Mouse (Mus musculus) urinary bladder, adult 2 months (tissue): Measurements from ENCODE around the gene Apobec1. TPM values are rescaled to one million over a fixed set of nuclear protein-coding genes. Genes with fewer than 3 reads are reported as not detected.
A peak's percentile ranks its signal among the peaks of the same experiment; 100 is the strongest.
"Not testable (repeated sequence)": the region's sequence is repeated elsewhere in the genome, so short reads cannot be mapped to it uniquely, and the experiment has no call there.

ENCODE experiments used
- DNase-seq: peaks from one replicate; pipeline ENCODE4 v3.0.0; 2022; ENCODE audit warnings: low spot score
- polyA plus RNA-seq: library from polyadenylated mRNA; depleted of rRNA; stranded (reverse); fragments of >200 nt; gene quantifications from 2 replicates; pipeline ENCODE4 v1.2.3, GENCODE M21; 2012; rRNA removed

Apobec1 gene
- polyA plus RNA-seq, result 22.5 and 30.4 TPM in 2 replicates

GRCm38 (mm10) chr6:122602242-122602991 lies at the start of gene Apobec1:
Gene Apobec1 (minus strand): TSS chr6:122602444.
- peak; percentile 49 for DNase-seq

- DNase-seq, result no peak
Observed at GRCm38 (mm10) chr6:122650398-122650980, 48.2 kb upstream of the Apobec1 start.

- no peak for DNase-seq
Observed at GRCm38 (mm10) chr6:122649903-122650302, 47.7 kb upstream of the Apobec1 start.

- not testable (repeated sequence) for DNase-seq
Observed at GRCm38 (mm10) chr6:122644196-122644595, 42.0 kb upstream of the Apobec1 start.

- not testable (repeated sequence) for DNase-seq
Observed at GRCm38 (mm10) chr6:122637566-122637965, 35.3 kb upstream of the Apobec1 start.

GRCm38 (mm10) chr6:122636666-122637065 lies 34.4 kb upstream of the Apobec1 start:
- DNase-seq, result no peak

- no peak for DNase-seq
Observed at GRCm38 (mm10) chr6:122635315-122635714, 33.1 kb upstream of the Apobec1 start.

- DNase-seq, result no peak
Observed at GRCm38 (mm10) chr6:122633411-122633810, 31.2 kb upstream of the Apobec1 start.

GRCm38 (mm10) chr6:122627469-122628108 lies 25.3 kb upstream of the Apobec1 start:
- no peak for DNase-seq

- no peak for DNase-seq
Observed at GRCm38 (mm10) chr6:122626110-122626509, 23.9 kb upstream of the Apobec1 start, which contains the start of gene Dppa3. Gene Dppa3 (plus strand): TSS chr6:122626410.

- no peak for DNase-seq
Observed at GRCm38 (mm10) chr6:122625156-122625555, 22.9 kb upstream of the Apobec1 start.

GRCm38 (mm10) chr6:122624480-122624879 lies 22.2 kb upstream of the Apobec1 start:
- DNase-seq, result no peak

- DNase-seq, result no peak
Observed at GRCm38 (mm10) chr6:122621066-122621465, 18.8 kb upstream of the Apobec1 start.

GRCm38 (mm10) chr6:122616022-122616421 lies 13.8 kb upstream of the Apobec1 start:
- DNase-seq, result no peak

GRCm38 (mm10) chr6:122614047-122614446 lies 11.8 kb upstream of the Apobec1 start:
- no peak for DNase-seq

GRCm38 (mm10) chr6:122612426-122612825 lies 10.2 kb upstream of the Apobec1 start:
- DNase-seq, result no peak

- DNase-seq, result no peak
Observed at GRCm38 (mm10) chr6:122609771-122610170, 7.5 kb upstream of the Apobec1 start, which contains the start of gene Gdf3. Gene Gdf3 (minus strand): TSS chr6:122610087.

GRCm38 (mm10) chr6:122609377-122609728 lies 7.1 kb upstream of the Apobec1 start:
- DNase-seq, result no peak

GRCm38 (mm10) chr6:122608434-122609376 lies 6.5 kb upstream of the Apobec1 start:
- no peak for DNase-seq

- DNase-seq, result no peak
Observed at GRCm38 (mm10) chr6:122607700-122608099, 5.5 kb upstream of the Apobec1 start.

GRCm38 (mm10) chr6:122606661-122607060 lies 4.4 kb upstream of the Apobec1 start:
- DNase-seq, result no peak

- no peak for DNase-seq
Observed at GRCm38 (mm10) chr6:122605483-122605882, 3.2 kb upstream of the Apobec1 start.
